Mouse (Mus musculus) small intestine, adult 2 months (tissue): ENCODE measurements around the gene Il17rc. TPM values are rescaled to one million over a fixed set of nuclear protein-coding genes. Genes with fewer than 3 reads are reported as not detected.

Experiments
- H3K27ac ChIP-seq: fragments of 200-500 bp; 2 replicates; pipeline ENCODE4 v1.5.1; 2012; ENCODE audit warnings: low read depth, low read length, control low read depth, inconsistent platforms; ENCODE audit not compliant: insufficient read depth
- H3K27me3 ChIP-seq: fragments of 200-500 bp; 2 replicates; pipeline ENCODE4 v1.6.1; 2012; ENCODE audit warnings: mild to moderate bottlenecking, moderate library complexity, low read length, inconsistent platforms; ENCODE audit not compliant: control insufficient read depth, insufficient read depth
- H3K36me3 ChIP-seq: fragments of 200-500 bp; 2 replicates; pipeline ENCODE4 v1.6.1; 2012; ENCODE audit warnings: mild to moderate bottlenecking, low read length, control low read depth, inconsistent platforms; ENCODE audit not compliant: control insufficient read depth, insufficient read depth
- H3K4me1 ChIP-seq: fragments of 200-500 bp; 2 replicates; pipeline ENCODE4 v1.6.1; 2012; ENCODE audit warnings: low read length, inconsistent platforms, mixed read lengths; ENCODE audit not compliant: control insufficient read depth, insufficient read depth, insufficient read length
- H3K4me3 ChIP-seq: fragments of 200-500 bp; 2 replicates; pipeline ENCODE4 v1.5.1; 2012; ENCODE audit warnings: low read depth, mild to moderate bottlenecking, control low read depth, inconsistent platforms, low read length, moderate library complexity
- CTCF ChIP-seq: fragments of 200-500 bp; IDR thresholded peaks from 2 replicates; pipeline ENCODE4 v1.5.1; 2012; ENCODE audit warnings: low read depth, mild to moderate bottlenecking, control low read depth, inconsistent platforms, low read length, moderate library complexity, mixed read lengths; ENCODE audit not compliant: insufficient replicate concordance, insufficient read length; ENCODE audit errors: extremely low read depth
- POLR2A ChIP-seq: fragments of 200-500 bp; IDR thresholded peaks from 2 replicates; pipeline ENCODE4 v1.6.1; 2012; ENCODE audit warnings: low read depth, mild to moderate bottlenecking, control low read depth, inconsistent platforms, low read length, moderate library complexity
- WGBS: fragments of 180-500 bp; shearing (Covaris S2); methylation state at CpG from one replicate; pipeline ENCODE4 v1.1.7; 2018; 5-methylcytosine and 5-hydroxymethylcytosine counted together
- polyA plus RNA-seq: library from polyadenylated mRNA; depleted of rRNA; stranded (reverse); fragments of >200 nt; gene quantifications from 2 replicates; pipeline ENCODE4 v1.2.3, GENCODE M21; 2012

Il17rc gene
- polyA plus RNA-seq, 1 experiment = 786 TPM

DNA sequence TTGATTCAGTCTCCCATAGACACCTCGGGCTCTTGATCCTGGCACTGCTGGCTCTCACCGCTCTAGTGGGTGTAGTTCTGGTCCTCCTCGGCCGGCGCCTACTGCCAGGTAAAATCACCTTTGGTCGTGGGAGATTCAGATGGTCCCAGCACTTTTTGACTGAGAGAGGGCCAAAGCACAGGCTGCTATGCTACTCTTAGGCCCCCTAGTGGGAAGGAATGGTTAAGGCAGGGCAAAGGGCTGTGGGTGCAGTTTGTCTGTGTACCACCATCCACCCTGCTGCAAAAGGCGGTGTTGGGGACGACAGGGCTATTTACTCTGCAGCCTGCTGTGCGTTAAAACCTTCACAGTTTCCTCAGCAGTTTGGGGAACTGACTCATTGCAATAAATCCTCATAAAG, 2.2 kb upstream of the Il17rc start:
- Histone ChIP-seq H3K27me3 (no peaks in the 10 kb centered on the region), H3K27ac (no peak overlapping the region; the same call in 1 of the 2 replicates), H3K4me3 (peak overlapping the region; percentile 61), H3K36me3 (peaks cover 2% of the 10 kb centered on the region; the same call in 1 of the 2 replicates), H3K4me1 (peaks cover 28% of the 10 kb centered on the region)
- TF ChIP-seq CTCF (peak; percentile 71; the same call in 1 of the 2 replicates), POLR2A (no peak)
- WGBS = 6% methylated on average over 9 of the region's 9 CpGs

DNA sequence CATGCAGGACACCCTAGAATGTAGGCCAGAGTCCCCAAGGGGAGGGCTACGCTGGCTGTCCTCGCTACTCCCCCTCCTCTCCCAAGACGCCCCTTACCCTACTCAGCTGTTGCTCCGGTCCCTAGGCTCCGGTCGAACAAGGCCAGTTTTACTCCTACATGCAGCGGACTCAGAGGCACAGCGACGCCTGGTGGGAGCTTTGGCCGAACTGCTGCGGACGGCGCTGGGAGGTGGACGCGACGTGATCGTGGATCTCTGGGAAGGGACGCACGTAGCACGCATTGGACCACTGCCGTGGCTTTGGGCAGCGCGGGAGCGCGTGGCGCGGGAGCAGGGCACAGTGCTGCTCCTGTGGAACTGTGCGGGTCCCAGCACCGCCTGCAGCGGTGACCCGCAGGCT, 1.8 kb upstream of the Il17rc start:
- peaks cover 6% of the 10 kb centered on the region; the same call in 1 of the 2 replicates for H3K36me3 ChIP-seq
- no peaks in the 10 kb centered on the region for H3K27me3 ChIP-seq
- H3K4me3 ChIP-seq = peak overlapping the region; percentile 61
- peaks cover 32% of the 10 kb centered on the region for H3K4me1 ChIP-seq
- 2% methylated on average over 31 of the region's 31 CpGs for WGBS
- no peak overlapping the region; the same call in 1 of the 2 replicates for H3K27ac ChIP-seq
- TF ChIP-seq CTCF (peak; percentile 64), POLR2A (no peak)

DNA sequence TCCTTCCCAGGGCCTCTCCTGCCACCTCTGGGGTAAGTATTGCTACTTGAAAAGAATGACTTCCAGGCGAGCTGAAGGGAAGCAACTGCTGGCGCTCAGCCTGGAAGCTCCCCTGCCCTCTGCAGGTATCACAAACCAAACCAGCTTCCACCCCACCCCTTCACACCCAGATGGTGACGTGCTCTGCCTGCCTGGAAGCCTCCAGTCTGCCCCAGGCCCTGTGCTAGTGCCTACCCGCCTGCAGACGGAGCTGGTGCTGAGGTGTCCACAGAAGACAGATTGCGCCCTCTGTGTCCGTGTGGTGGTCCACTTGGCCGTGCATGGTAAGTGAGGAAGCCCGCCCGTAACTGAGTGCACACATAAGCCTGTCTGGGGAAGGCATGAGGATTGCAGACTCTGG, 834 bp downstream of the Il17rc start:
- H3K4me3 ChIP-seq = peak overlapping the region; percentile 64
- TF ChIP-seq POLR2A (peak; percentile 23; the same call in 1 of the 2 replicates), CTCF (no peak)
- peak overlapping the region; percentile 92 for H3K27ac ChIP-seq

DNA sequence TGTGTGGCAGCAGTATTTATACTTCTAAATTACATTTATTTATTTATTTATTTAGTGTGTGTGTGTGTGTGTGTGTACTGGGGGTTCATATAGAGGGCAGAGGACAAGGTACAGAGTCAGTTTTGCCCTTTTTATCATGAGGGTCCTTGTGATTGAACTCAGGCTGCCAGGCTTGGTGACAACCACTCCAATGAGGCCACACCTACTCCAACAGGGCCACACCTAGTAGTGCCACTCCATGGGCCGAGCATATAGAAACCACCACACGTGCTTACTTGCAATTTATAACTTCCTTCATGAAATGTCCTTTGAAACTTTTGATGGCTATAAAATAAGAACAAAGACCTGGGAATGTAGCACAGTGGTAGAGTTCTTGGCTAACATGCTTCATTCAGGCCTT, 2.0 kb downstream of the Il17rc start:
- no peak for TF ChIP-seq CTCF
- TF ChIP-seq POLR2A = no peak
- Histone ChIP-seq H3K27me3 (no peaks in the 10 kb centered on the region), H3K36me3 (peaks cover 26% of the 10 kb centered on the region), H3K4me3 (no peak overlapping the region), H3K27ac (peak overlapping the region; percentile 92), H3K4me1 (peaks cover 48% of the 10 kb centered on the region)
- WGBS = 19% methylated on average over 2 of the region's 2 CpGs

More for the DNA sequence above, 834 bp downstream of the Il17rc start:
- H3K36me3 ChIP-seq = peaks cover 19% of the 10 kb centered on the region
- peaks cover 45% of the 10 kb centered on the region for H3K4me1 ChIP-seq
- no peaks in the 10 kb centered on the region for H3K27me3 ChIP-seq
- WGBS = 46% methylated on average over 10 of the region's 10 CpGs

DNA sequence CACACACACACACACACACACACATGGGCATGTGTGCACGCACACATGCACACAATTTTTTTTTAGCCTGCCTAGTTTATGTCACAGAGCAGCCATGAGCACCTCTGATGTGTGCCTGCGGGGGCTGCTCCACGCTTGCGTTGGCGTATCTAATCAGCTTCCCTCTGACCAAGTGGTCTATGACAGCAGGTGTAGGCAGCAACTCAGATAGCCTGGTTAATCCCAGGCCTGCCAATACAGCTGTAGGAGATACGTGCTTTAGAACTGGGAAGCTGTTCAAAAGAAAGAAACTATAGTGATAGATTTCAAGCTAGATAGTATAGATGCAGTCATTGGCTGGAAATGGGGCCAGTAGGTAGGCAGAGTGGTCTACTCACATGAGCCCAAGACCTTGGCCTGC, 2.5 kb downstream of the Il17rc start:
- no peak overlapping the region for H3K4me3 ChIP-seq
- 63% methylated on average over 6 of the region's 6 CpGs for WGBS

DNA sequence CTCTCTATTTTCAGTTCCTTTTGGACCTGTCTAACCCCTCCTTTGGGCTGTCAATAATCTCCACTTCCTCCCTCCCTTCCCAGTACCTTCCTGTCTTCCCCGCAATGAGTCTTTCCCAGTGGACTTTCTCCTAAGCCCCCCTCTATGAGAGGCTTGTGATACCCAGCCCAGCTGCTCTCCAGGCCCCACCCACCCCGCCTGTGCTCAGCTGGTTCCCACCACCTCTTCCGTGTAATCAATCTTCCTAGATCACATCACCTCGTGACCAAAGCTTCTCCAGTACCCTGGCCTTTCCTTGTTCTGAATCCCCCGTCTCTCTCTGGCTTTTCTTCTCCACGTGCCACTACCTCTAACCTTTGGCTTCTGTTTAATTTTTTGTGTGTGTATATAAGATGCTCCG, 6.1 kb downstream of the Il17rc start:
- Histone ChIP-seq H3K4me1 (peaks cover 30% of the 10 kb centered on the region), H3K4me3 (no peak overlapping the region), H3K27ac (peak overlapping the region; percentile 53; the same call in 1 of the 2 replicates), H3K36me3 (peaks cover 53% of the 10 kb centered on the region), H3K27me3 (no peaks in the 10 kb centered on the region)
- 50% methylated on average over 7 of the region's 7 CpGs for WGBS
- no peak for TF ChIP-seq POLR2A
- no peak for TF ChIP-seq CTCF

More for the DNA sequence above, 2.5 kb downstream of the Il17rc start:
- TF ChIP-seq POLR2A (no peak), CTCF (no peak)
- Histone ChIP-seq H3K27me3 (no peaks in the 10 kb centered on the region), H3K27ac (peak overlapping the region; percentile 75), H3K36me3 (peaks cover 28% of the 10 kb centered on the region), H3K4me1 (peaks cover 48% of the 10 kb centered on the region)

DNA sequence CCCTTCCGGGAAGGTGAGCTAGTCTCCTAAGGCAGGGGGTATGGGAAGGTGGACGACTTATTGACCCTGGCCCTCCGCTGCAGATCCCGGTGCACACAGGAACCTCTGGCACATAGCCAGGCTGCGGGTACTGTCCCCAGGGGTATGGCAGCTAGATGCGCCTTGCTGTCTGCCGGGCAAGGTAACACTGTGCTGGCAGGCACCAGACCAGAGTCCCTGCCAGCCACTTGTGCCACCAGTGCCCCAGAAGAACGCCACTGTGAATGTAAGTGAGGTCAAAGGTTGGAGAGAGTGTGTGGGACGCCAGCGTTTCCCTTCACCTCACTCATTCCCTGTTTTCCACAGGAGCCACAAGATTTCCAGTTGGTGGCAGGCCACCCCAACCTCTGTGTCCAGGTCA, 7.7 kb downstream of the Il17rc start:
- H3K4me3 ChIP-seq = no peak overlapping the region
- H3K4me1 ChIP-seq = peaks cover 30% of the 10 kb centered on the region
- no peaks in the 10 kb centered on the region for H3K27me3 ChIP-seq
- WGBS = 84% methylated on average over 10 of the region's 10 CpGs
- H3K36me3 ChIP-seq = peaks cover 52% of the 10 kb centered on the region
- TF ChIP-seq POLR2A (no peak), CTCF (no peak)
- no peak overlapping the region for H3K27ac ChIP-seq

DNA sequence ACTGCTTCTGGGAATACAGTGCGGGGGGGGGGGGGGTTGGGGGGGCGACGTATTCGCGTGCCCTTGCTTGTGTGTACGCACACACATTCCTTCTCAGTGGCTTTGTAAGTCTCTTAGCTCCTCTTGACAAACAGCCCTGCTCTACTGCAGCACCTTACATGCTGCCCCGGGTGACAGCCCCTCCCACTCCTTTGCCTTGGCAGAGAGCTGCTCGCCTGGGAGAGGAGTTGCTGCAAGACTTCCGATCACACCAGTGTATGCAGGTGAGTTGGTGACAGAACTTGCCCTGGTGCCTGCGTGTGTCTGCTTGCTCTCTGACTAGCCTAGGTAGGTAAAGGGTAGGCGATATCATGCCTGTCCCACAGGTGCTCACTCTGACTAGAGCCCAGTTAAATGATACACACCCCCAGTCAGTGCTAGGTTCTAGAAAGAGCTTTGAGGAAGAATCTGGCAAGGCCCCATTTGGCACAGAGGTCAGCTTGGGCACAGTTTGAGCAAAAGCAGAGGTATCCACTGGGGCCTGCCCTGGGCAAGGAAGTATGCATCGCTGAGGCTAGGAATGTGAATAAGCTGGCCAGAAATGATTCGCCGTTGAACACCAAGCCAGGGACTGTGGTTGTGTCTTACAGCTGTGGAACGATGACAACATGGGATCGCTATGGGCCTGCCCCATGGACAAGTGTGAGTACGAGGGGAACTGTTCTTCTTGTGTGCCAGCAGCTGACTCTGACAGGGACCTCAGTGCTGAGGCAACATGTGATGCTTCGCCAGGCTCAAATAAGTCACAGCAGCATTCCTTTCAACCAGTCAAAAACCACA, 9.5 kb downstream of the Il17rc start:
- TF ChIP-seq CTCF = no peak
- no peak for TF ChIP-seq POLR2A
- 79% methylated on average over 18 of the region's 18 CpGs for WGBS
- Histone ChIP-seq H3K27me3 (no peaks in the 10 kb centered on the region), H3K4me3 (no peak overlapping the region), H3K36me3 (peaks cover 43% of the 10 kb centered on the region), H3K4me1 (peaks cover 23% of the 10 kb centered on the region), H3K27ac (no peak overlapping the region)
